Mouse (Mus musculus) heart, adult 2 months (tissue): ENCODE results near the gene Ptpn7. TPM values are rescaled to one million over a fixed set of nuclear protein-coding genes. Genes with fewer than 3 reads are reported as not detected.
"Not testable (repeated sequence)": the region's sequence is repeated elsewhere in the genome, so short reads cannot be mapped to it uniquely, and the experiment has no call there.

ENCODE experiments used
- DNase-seq, 2 experiments: peaks; one replicate each; pipeline ENCODE4 v3.0.0; 2021
- H3K27ac ChIP-seq: fragments of 200-600 bp; 2 replicates; pipeline ENCODE4 v1.8.1; 2022
- H3K27me3 ChIP-seq: fragments of 200-500 bp; 2 replicates; pipeline ENCODE4 v1.6.1; 2012; ENCODE audit warnings: mild to moderate bottlenecking, low read length, inconsistent platforms, mixed read lengths; ENCODE audit not compliant: control insufficient read depth, insufficient read depth
- H3K36me3 ChIP-seq: fragments of 200-500 bp; 2 replicates; pipeline ENCODE4 v1.6.1; 2012; ENCODE audit warnings: low read length, inconsistent platforms; ENCODE audit not compliant: control insufficient read depth, insufficient read depth
- H3K4me1 ChIP-seq: fragments of 200-500 bp; 2 replicates; pipeline ENCODE4 v1.6.1; 2011; ENCODE audit warnings: low read length; ENCODE audit not compliant: control insufficient read depth, insufficient read depth
- H3K4me3 ChIP-seq: fragments of 200-600 bp; 2 replicates; pipeline ENCODE4 v1.8.1; 2022
- H3K79me2 ChIP-seq: fragments of 200-500 bp; replicated peaks from 2 replicates; pipeline ENCODE4 v1.6.1; 2012; ENCODE audit warnings: mild to moderate bottlenecking, inconsistent platforms, low read length, moderate library complexity, mixed read lengths; ENCODE audit not compliant: control insufficient read depth, insufficient read depth
- H3K9ac ChIP-seq: fragments of 200-500 bp; 2 replicates; pipeline ENCODE4 v1.6.1; 2012; ENCODE audit warnings: low read depth, mild to moderate bottlenecking, control low read depth, inconsistent platforms, low read length, mixed read lengths
- CTCF ChIP-seq: fragments of 200-600 bp; IDR thresholded peaks from 2 replicates; pipeline ENCODE4 v1.8.1; 2022; ENCODE audit warnings: antibody characterized with exemption, mild to moderate bottlenecking, moderate library complexity
- EP300 ChIP-seq: fragments of 200-500 bp; IDR thresholded peaks from 2 replicates; pipeline ENCODE4 v1.6.1; 2011; ENCODE audit warnings: low read depth, low read length, control low read depth; ENCODE audit not compliant: insufficient read depth
- POLR2A ChIP-seq: fragments of 200-500 bp; IDR thresholded peaks from 2 replicates; pipeline ENCODE4 v1.6.1; 2011; ENCODE audit warnings: mild to moderate bottlenecking, low read depth, low read length, control low read depth; ENCODE audit not compliant: insufficient read depth
- WGBS: fragments of 180-500 bp; shearing (Covaris S2); methylation state at CpG from one replicate; pipeline ENCODE4 v1.1.7; 2018; 5-methylcytosine and 5-hydroxymethylcytosine counted together
- intact Hi-C: fragments of 180-260 bp; cut with DNase I; formaldehyde crosslinking; loops from one replicate; pipeline ENCODE4 v1.15.1; 2025
- polyA plus RNA-seq: library from polyadenylated mRNA; depleted of rRNA; stranded (reverse); fragments of >200 nt; gene quantifications from 2 replicates; pipeline ENCODE4 v1.2.3, GENCODE M21; 2012
- total RNA-seq, 2 experiments: library from RNA; stranded (reverse); gene quantifications; 2 replicates each; pipeline ENCODE4 v1.2.3; 2021

Ptpn7 gene
- total and polyA plus RNA-seq, 3 experiments: 0.73 to 1.4 (median 0.82) TPM

- H3K79me2 ChIP-seq: no peaks in the 10 kb centered on the region
- H3K36me3 ChIP-seq: no peaks in the 10 kb centered on the region
- DNase-seq: no peak
- intact Hi-C loops: no loop called here
- H3K4me1 ChIP-seq: peaks cover 3% of the 10 kb centered on the region; the same call in 1 of the 2 replicates
- no peak for TF ChIP-seq CTCF
- TF ChIP-seq POLR2A: no peak
- TF ChIP-seq EP300: no peak
- no peak overlapping the region for H3K27ac ChIP-seq
- H3K9ac ChIP-seq: no peak overlapping the region
- H3K4me3 ChIP-seq: no peak overlapping the region
- H3K27me3 ChIP-seq: 0 out of 2 replicates have a peak, but pooled peaks cover 1% of the 10 kb centered on the region
- 69% methylated on average over 3 of the region's 4 CpGs for WGBS
Measured at GRCm38 (mm10) chr1:135183448-135183847, 50.9 kb downstream of the Ptpn7 start.

- H3K27me3 ChIP-seq: 0 out of 2 replicates have a peak, but pooled peaks cover 1% of the 10 kb centered on the region
- WGBS: 46% methylated on average over 11 of the region's 11 CpGs
- TF ChIP-seq CTCF (no peak), EP300 (no peak), POLR2A (no peak)
Measured at GRCm38 (mm10) chr1:135183941-135184570, 51.6 kb downstream of the Ptpn7 start.

DNA sequence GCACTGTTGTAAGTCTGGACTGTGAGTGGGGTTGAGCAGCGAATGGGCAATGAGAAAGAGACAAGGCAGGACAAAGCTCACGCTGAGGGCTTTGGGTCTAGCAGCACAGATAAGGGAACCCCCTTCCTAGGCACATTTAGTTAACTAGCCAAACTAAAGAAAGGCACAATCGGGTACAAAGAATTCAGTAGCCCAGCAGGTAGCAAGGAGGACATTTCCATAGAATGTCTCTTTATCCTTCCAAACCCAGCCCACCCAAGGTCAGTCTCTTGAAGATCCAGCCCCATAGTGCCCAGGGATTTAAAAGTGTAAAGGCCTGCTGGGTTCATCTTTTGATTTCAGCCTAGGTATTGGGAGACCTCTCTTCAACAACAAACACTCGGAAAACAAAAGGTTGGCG, 53.4 kb downstream of the Ptpn7 start:
- WGBS: 82% methylated on average over 5 of the region's 5 CpGs
- H3K27ac ChIP-seq: no peak overlapping the region
- no peaks in the 10 kb centered on the region for H3K79me2 ChIP-seq
- no peak overlapping the region for H3K9ac ChIP-seq
- H3K4me1 ChIP-seq: peaks cover 3% of the 10 kb centered on the region; the same call in 1 of the 2 replicates
- no peak for TF ChIP-seq EP300
- intact Hi-C loops: no loop called here
- H3K27me3 ChIP-seq: 0 out of 2 replicates have a peak, but pooled peaks cover 1% of the 10 kb centered on the region
- DNase-seq: no peak
- no peaks in the 10 kb centered on the region for H3K36me3 ChIP-seq
- no peak overlapping the region for H3K4me3 ChIP-seq

More at GRCm38 (mm10) chr1:135183941-135184570, 51.6 kb downstream of the Ptpn7 start:
- intact Hi-C loops: no loop called here
- no peak overlapping the region for H3K27ac ChIP-seq
- H3K79me2 ChIP-seq: no peaks in the 10 kb centered on the region
- DNase-seq: no peak
- H3K4me3 ChIP-seq: no peak overlapping the region
- H3K36me3 ChIP-seq: no peaks in the 10 kb centered on the region
- H3K4me1 ChIP-seq: peaks cover 3% of the 10 kb centered on the region; the same call in 1 of the 2 replicates
- H3K9ac ChIP-seq: no peak overlapping the region

GRCm38 (mm10) chr1:135186427-135186826, 53.9 kb downstream of the Ptpn7 start:
- no peak overlapping the region for H3K4me3 ChIP-seq
- no peak overlapping the region for H3K27ac ChIP-seq
- H3K36me3 ChIP-seq: no peaks in the 10 kb centered on the region
- H3K4me1 ChIP-seq: peaks cover 3% of the 10 kb centered on the region; the same call in 1 of the 2 replicates
- intact Hi-C loops: no loop called here
- TF ChIP-seq EP300 (no peak), CTCF (no peak), POLR2A (no peak)
- no peak overlapping the region for H3K9ac ChIP-seq
- H3K27me3 ChIP-seq: 0 out of 2 replicates have a peak, but pooled peaks cover 1% of the 10 kb centered on the region
- DNase-seq: no peak
- 50% methylated on average over 8 of the region's 8 CpGs for WGBS
- H3K79me2 ChIP-seq: no peaks in the 10 kb centered on the region

DNA sequence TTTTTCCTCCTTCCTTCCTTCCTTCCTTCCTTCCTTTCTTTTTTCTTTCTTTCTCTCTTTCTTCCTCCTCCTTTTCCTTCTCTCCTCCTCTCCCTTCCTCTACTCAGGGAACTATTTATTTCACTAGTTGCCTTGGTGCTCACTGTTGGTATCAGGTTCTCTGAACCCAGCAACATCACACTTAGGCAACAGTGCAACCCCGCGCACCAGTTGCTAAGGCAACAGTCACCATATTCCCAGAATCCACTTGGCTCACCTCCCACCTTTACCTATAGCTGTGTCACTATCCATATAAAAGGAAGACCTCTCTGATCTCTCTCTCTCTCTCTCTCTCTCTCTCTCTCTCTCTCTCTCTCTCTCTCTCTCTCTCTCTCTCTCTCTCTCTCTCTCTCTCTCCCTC, 54.5 kb downstream of the Ptpn7 start:
- H3K27ac ChIP-seq, H3K4me3 ChIP-seq, H3K4me1 ChIP-seq, H3K36me3 ChIP-seq, DNase-seq, intact Hi-C loops, H3K79me2 ChIP-seq, H3K27me3 ChIP-seq, H3K9ac ChIP-seq: not testable (repeated sequence)
- whole genome bisulfite sequencing: 62% methylated on average over 2 of the region's 2 CpGs

GRCm38 (mm10) chr1:135188197-135188596, 55.7 kb downstream of the Ptpn7 start:
- 10% methylated on average over 3 of the region's 3 CpGs for WGBS
- Histone ChIP-seq H3K79me2 (no peaks in the 10 kb centered on the region), H3K36me3 (no peaks in the 10 kb centered on the region), H3K4me1 (no peaks in the 10 kb centered on the region), H3K9ac (no peak overlapping the region), H3K27me3 (no peaks in the 10 kb centered on the region), H3K27ac (no peak overlapping the region), H3K4me3 (no peak overlapping the region)
- TF ChIP-seq POLR2A (no peak), CTCF (no peak), EP300 (no peak)
- intact Hi-C loops: no loop called here
- peak; percentile 36 to 57 for DNase-seq
